Mouse (Mus musculus): ENCODE data around the gene Oxnad1. TPM values are rescaled to one million over a fixed set of nuclear protein-coding genes. Genes with fewer than 3 reads are reported as not detected.

Oxnad1 gene
- total RNA-seq, 2 experiments from 2014 or later, result 13.9 to 16.7 TPM

DNA sequence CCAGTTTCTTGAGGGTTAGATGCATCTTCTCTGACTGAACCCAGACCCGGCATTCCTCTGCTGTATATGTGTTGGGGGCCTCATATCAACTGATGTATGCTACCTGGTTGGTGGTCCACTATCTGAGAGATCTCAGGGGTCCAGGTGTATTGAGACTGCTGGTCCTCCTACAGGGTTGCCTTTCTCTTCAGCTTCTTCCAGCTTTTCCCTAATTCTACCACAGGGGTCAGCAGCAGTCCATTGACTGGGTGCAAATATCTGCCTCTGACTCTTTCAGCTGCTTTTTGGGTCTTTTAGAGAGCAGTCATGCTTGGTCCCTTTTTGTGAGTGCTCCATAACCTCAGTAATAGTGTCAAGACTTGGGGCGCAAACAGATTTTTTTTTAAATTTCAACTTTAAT is 65.7 kb downstream of the Oxnad1 start:
- no peak for DNase-seq (ENCODE audit: extremely low spot score in 1 of 2, low spot score in 2 of 2)
- intact Hi-C loops (cut with DNase I), result no loop called here
- TF ChIP-seq CTCF (IDR thresholded peaks at IDR 0.05), result no peak
- no peak overlapping the region for H3K4me3 ChIP-seq
- H3K27ac ChIP-seq, result no peak overlapping the region

- H3K27ac ChIP-seq, result no peak overlapping the region
- H3K4me3 ChIP-seq, result no peak overlapping the region
- no peak for TF ChIP-seq CTCF (IDR thresholded peaks at IDR 0.05)
- no peak for DNase-seq (ENCODE audit: extremely low spot score in 1 of 2, low spot score in 2 of 2)
- intact Hi-C loops (cut with DNase I), result no loop called here
Measured at GRCm38 (mm10) chr14:32152243-32152965, 67.2 kb downstream of the Oxnad1 start.

Other genes starting within 250 kb of the Oxnad1 start
- 1 to 10 TPM; 2.1 to 2.2 TPM for gene Galnt15, start 56.4 kb upstream of the Oxnad1 start, total RNA-seq (2021)
- gene Dph3, start 355 bp downstream of the Oxnad1 start, total RNA-seq (2021), result 10 to 100 TPM; 45.3 to 46.2 TPM
- gene Msmb, start 56.6 kb downstream of the Oxnad1 start, total RNA-seq (2021), result not detected
- gene Ncoa4, start 74.5 kb downstream of the Oxnad1 start, total RNA-seq (2021), result 10 to 100 TPM; 83.6 to 98.8 TPM
- 10 to 100 TPM; 56.1 to 75.8 TPM for gene Timm23, start 116.5 kb downstream of the Oxnad1 start, total RNA-seq (2021)
- gene Parg, start 116.6 kb downstream of the Oxnad1 start, total RNA-seq (2021), result 10 to 100 TPM; 42.5 to 42.8 TPM
- 100 to 1,000 TPM; 110 to 114 TPM for gene Ogdhl, start 236.6 kb downstream of the Oxnad1 start, total RNA-seq (2021)